Mouse (Mus musculus) liver, postnatal 0 days (tissue): ENCODE results near the gene Cd19.

Experiments
- CTCF ChIP-seq: sonication (generic); IDR thresholded peaks from 2 replicates; pipeline ENCODE4 v1.5.1; 2016; ENCODE audit warnings: antibody characterized with exemption, low read depth
- EP300 ChIP-seq: IDR thresholded peaks from 2 replicates; pipeline ENCODE4 v1.6.1; 2016; ENCODE audit warnings: antibody characterized with exemption, low read depth, mild to moderate bottlenecking

DNA sequence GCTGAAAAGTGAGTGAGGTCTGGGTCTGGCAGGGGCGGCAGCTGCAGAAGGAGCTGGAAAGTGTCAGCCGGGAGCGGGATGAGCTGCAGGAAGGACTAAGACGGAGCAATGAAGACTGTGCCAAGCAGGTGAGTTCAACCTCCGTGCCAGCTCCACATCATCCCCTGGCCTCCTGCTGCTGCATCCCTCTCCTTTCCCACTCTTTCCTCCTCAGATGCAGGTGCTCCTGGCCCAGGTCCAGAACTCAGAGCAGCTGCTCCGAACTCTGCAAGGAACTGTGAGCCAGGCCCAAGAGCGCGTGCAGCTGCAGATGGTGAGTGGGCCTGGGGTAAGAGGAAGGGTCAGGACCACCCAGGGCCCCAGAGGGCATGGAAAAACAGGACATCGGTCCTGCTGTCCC, 25.4 kb upstream of the Cd19 start:
- no peak for TF ChIP-seq EP300
- TF ChIP-seq CTCF = no peak
